Mouse (Mus musculus): ENCODE results near the gene Prrt3. TPM values are rescaled to one million over a fixed set of nuclear protein-coding genes. Genes with fewer than 3 reads are reported as not detected.
A peak's percentile ranks its signal among the peaks of the same experiment; 100 is the strongest.

Gene Prrt3
- polyA plus RNA-seq (2014; fragmentation: Nextera tagmentation; extraction: Ambion mirVana), result 0.48 and 0.61 TPM in 2 replicates

GRCm38 (mm10) chr6:113501388-113502084 lies at the start of gene Prrt3:
Prrt3 (minus strand) TSS chr6:113501931.
- Histone ChIP-seq H3K4me3 (ENCODE audit: low read depth, low read length) (peak within 1 kb of the TSS; percentile 31), H3K4me2 (replicated peaks; ENCODE audit: low read depth, low read length) (peak within 1 kb of the TSS; percentile 56), H3K36me3 (ENCODE audit: control insufficient read depth, insufficient read depth, low read length) (no peaks in the 10 kb centered on the region), H3K9me3 (ENCODE audit: control insufficient read depth, low read depth, low read length) (no peaks in the 10 kb centered on the region), H3K4me1 (ENCODE audit: control insufficient read depth, insufficient read depth, low read length) (no peaks in the 10 kb centered on the region), H3K9ac (replicated peaks; ENCODE audit: low read depth, low read length) (no peak within 1 kb of the TSS), H3K27ac (ENCODE audit: low read length) (no peak within 1 kb of the TSS), H3K27me3 (ENCODE audit: control insufficient read depth, insufficient read depth, low read length) (peaks cover 8% of the 10 kb centered on the region)
- ATAC-seq (ENCODE audit: insufficient number of reproducible peaks, insufficient read depth, low FRiP score, low read depth), result 0 out of 2 replicates have a peak, but pooled peaks have one; percentile 23
- WGBS, result 2% methylated on average over 32 of the region's 32 CpGs

- H3K4me1 ChIP-seq (ENCODE audit: control insufficient read depth, insufficient read depth, low read length), result no peaks in the 10 kb centered on the region
- no peak overlapping the region for H3K9ac ChIP-seq (replicated peaks; ENCODE audit: low read depth, low read length)
- WGBS, result 90% methylated on average over 9 of the region's 12 CpGs
- H3K27me3 ChIP-seq (ENCODE audit: control insufficient read depth, insufficient read depth, low read length), result no peaks in the 10 kb centered on the region
- no peaks in the 10 kb centered on the region for H3K9me3 ChIP-seq (ENCODE audit: control insufficient read depth, low read depth, low read length)
- no peak for ATAC-seq (ENCODE audit: insufficient number of reproducible peaks, insufficient read depth, low FRiP score, low read depth)
- H3K36me3 ChIP-seq (ENCODE audit: control insufficient read depth, insufficient read depth, low read length), result no peaks in the 10 kb centered on the region
- no peak overlapping the region for H3K4me3 ChIP-seq (ENCODE audit: low read depth, low read length)
- H3K27ac ChIP-seq (ENCODE audit: low read length), result no peak overlapping the region
- no peak overlapping the region for H3K4me2 ChIP-seq (replicated peaks; ENCODE audit: low read depth, low read length)
Measured at GRCm38 (mm10) chr6:113543906-113544481, 42.3 kb upstream of the Prrt3 start.

GRCm38 (mm10) chr6:113541610-113542009 lies 39.9 kb upstream of the Prrt3 start:
- no peaks in the 10 kb centered on the region for H3K4me1 ChIP-seq (ENCODE audit: control insufficient read depth, insufficient read depth, low read length)
- 86% methylated on average over 6 of the region's 6 CpGs for WGBS
- H3K9me3 ChIP-seq (ENCODE audit: control insufficient read depth, low read depth, low read length), result no peaks in the 10 kb centered on the region
- H3K27me3 ChIP-seq (ENCODE audit: control insufficient read depth, insufficient read depth, low read length), result no peaks in the 10 kb centered on the region
- H3K4me2 ChIP-seq (replicated peaks; ENCODE audit: low read depth, low read length), result no peak overlapping the region
- no peak for ATAC-seq (ENCODE audit: insufficient number of reproducible peaks, insufficient read depth, low FRiP score, low read depth)
- no peak overlapping the region for H3K27ac ChIP-seq (ENCODE audit: low read length)
- no peak overlapping the region for H3K4me3 ChIP-seq (ENCODE audit: low read depth, low read length)
- no peak overlapping the region for H3K9ac ChIP-seq (replicated peaks; ENCODE audit: low read depth, low read length)
- peaks cover 3% of the 10 kb centered on the region for H3K36me3 ChIP-seq (ENCODE audit: control insufficient read depth, insufficient read depth, low read length)

GRCm38 (mm10) chr6:113534886-113535285 lies 33.2 kb upstream of the Prrt3 start:
- no peak overlapping the region for H3K4me3 ChIP-seq (ENCODE audit: low read depth, low read length)

GRCm38 (mm10) chr6:113531840-113532404 lies 30.2 kb upstream of the Prrt3 start:
- Histone ChIP-seq H3K4me2 (replicated peaks; ENCODE audit: low read depth, low read length) (peak overlapping the region; percentile 60), H3K9me3 (ENCODE audit: control insufficient read depth, low read depth, low read length) (no peaks in the 10 kb centered on the region), H3K27me3 (ENCODE audit: control insufficient read depth, insufficient read depth, low read length) (no peaks in the 10 kb centered on the region), H3K4me3 (ENCODE audit: low read depth, low read length) (peak overlapping the region; percentile 77), H3K4me1 (ENCODE audit: control insufficient read depth, insufficient read depth, low read length) (peaks cover 7% of the 10 kb centered on the region; the same call in 1 of the 2 replicates), H3K36me3 (ENCODE audit: control insufficient read depth, insufficient read depth, low read length) (peaks cover 10% of the 10 kb centered on the region), H3K9ac (replicated peaks; ENCODE audit: low read depth, low read length) (peak overlapping the region; percentile 70), H3K27ac (ENCODE audit: low read length) (no peak overlapping the region)
- 9% methylated on average over 7 of the region's 7 CpGs for WGBS
- no peak for ATAC-seq (ENCODE audit: insufficient number of reproducible peaks, insufficient read depth, low FRiP score, low read depth)

More at GRCm38 (mm10) chr6:113534886-113535285, 33.2 kb upstream of the Prrt3 start:
- H3K27me3 ChIP-seq (ENCODE audit: control insufficient read depth, insufficient read depth, low read length), result no peaks in the 10 kb centered on the region
- no peak overlapping the region for H3K4me2 ChIP-seq (replicated peaks; ENCODE audit: low read depth, low read length)
- peaks cover 7% of the 10 kb centered on the region; the same call in 1 of the 2 replicates for H3K4me1 ChIP-seq (ENCODE audit: control insufficient read depth, insufficient read depth, low read length)
- H3K9me3 ChIP-seq (ENCODE audit: control insufficient read depth, low read depth, low read length), result no peaks in the 10 kb centered on the region
- WGBS, result 78% methylated on average over 7 of the region's 7 CpGs
- no peak for ATAC-seq (ENCODE audit: insufficient number of reproducible peaks, insufficient read depth, low FRiP score, low read depth)
- H3K27ac ChIP-seq (ENCODE audit: low read length), result no peak overlapping the region
- H3K36me3 ChIP-seq (ENCODE audit: control insufficient read depth, insufficient read depth, low read length), result peaks cover 6% of the 10 kb centered on the region
- no peak overlapping the region for H3K9ac ChIP-seq (replicated peaks; ENCODE audit: low read depth, low read length)

GRCm38 (mm10) chr6:113530932-113531839 lies 29.5 kb upstream of the Prrt3 start, which contains the start of the genes Emc3 and Fancd2:
Emc3 (minus strand) TSS chr6:113531652.
Fancd2 (plus strand) TSS chr6:113531682.
- Histone ChIP-seq H3K9ac (replicated peaks; ENCODE audit: low read depth, low read length) (peak within 1 kb of the TSS; percentile 70), H3K4me3 (ENCODE audit: low read depth, low read length) (peak within 1 kb of the TSS; percentile 77), H3K4me1 (ENCODE audit: control insufficient read depth, insufficient read depth, low read length) (peaks cover 7% of the 10 kb centered on the region; the same call in 1 of the 2 replicates), H3K36me3 (ENCODE audit: control insufficient read depth, insufficient read depth, low read length) (peaks cover 4% of the 10 kb centered on the region; the same call in 1 of the 2 replicates), H3K4me2 (replicated peaks; ENCODE audit: low read depth, low read length) (peak within 1 kb of the TSS; percentile 60), H3K9me3 (ENCODE audit: control insufficient read depth, low read depth, low read length) (no peaks in the 10 kb centered on the region), H3K27me3 (ENCODE audit: control insufficient read depth, insufficient read depth, low read length) (no peaks in the 10 kb centered on the region), H3K27ac (ENCODE audit: low read length) (no peak within 1 kb of the TSS)
- peak; percentile 88 for ATAC-seq (ENCODE audit: insufficient number of reproducible peaks, insufficient read depth, low FRiP score, low read depth)
- 1% methylated on average over 47 of the region's 47 CpGs for WGBS

- 90% methylated on average over 8 of the region's 8 CpGs for WGBS
- H3K4me3 ChIP-seq (ENCODE audit: low read depth, low read length), result no peak overlapping the region
- H3K9ac ChIP-seq (replicated peaks; ENCODE audit: low read depth, low read length), result no peak overlapping the region
- H3K27me3 ChIP-seq (ENCODE audit: control insufficient read depth, insufficient read depth, low read length), result no peaks in the 10 kb centered on the region
- ATAC-seq (ENCODE audit: insufficient number of reproducible peaks, insufficient read depth, low FRiP score, low read depth), result no peak
- no peaks in the 10 kb centered on the region for H3K4me1 ChIP-seq (ENCODE audit: control insufficient read depth, insufficient read depth, low read length)
- peaks cover 40% of the 10 kb centered on the region for H3K36me3 ChIP-seq (ENCODE audit: control insufficient read depth, insufficient read depth, low read length)
- H3K4me2 ChIP-seq (replicated peaks; ENCODE audit: low read depth, low read length), result no peak overlapping the region
- H3K27ac ChIP-seq (ENCODE audit: low read length), result no peak overlapping the region
- H3K9me3 ChIP-seq (ENCODE audit: control insufficient read depth, low read depth, low read length), result no peaks in the 10 kb centered on the region
Measured at GRCm38 (mm10) chr6:113523420-113523819, 21.7 kb upstream of the Prrt3 start.

GRCm38 (mm10) chr6:113522310-113522709 lies 20.6 kb upstream of the Prrt3 start:
- Histone ChIP-seq H3K4me2 (replicated peaks; ENCODE audit: low read depth, low read length) (no peak overlapping the region), H3K9me3 (ENCODE audit: control insufficient read depth, low read depth, low read length) (no peaks in the 10 kb centered on the region), H3K4me1 (ENCODE audit: control insufficient read depth, insufficient read depth, low read length) (no peaks in the 10 kb centered on the region), H3K27me3 (ENCODE audit: control insufficient read depth, insufficient read depth, low read length) (no peaks in the 10 kb centered on the region), H3K4me3 (ENCODE audit: low read depth, low read length) (no peak overlapping the region), H3K27ac (ENCODE audit: low read length) (no peak overlapping the region), H3K9ac (replicated peaks; ENCODE audit: low read depth, low read length) (no peak overlapping the region), H3K36me3 (ENCODE audit: control insufficient read depth, insufficient read depth, low read length) (peaks cover 46% of the 10 kb centered on the region)
- ATAC-seq (ENCODE audit: insufficient number of reproducible peaks, insufficient read depth, low FRiP score, low read depth), result no peak
- 71% methylated on average over 1 of the region's 1 CpGs for WGBS
